Mouse (Mus musculus) spleen, adult 2 months (tissue): ENCODE results near the gene Ddc.

Experiments used
- CTCF ChIP-seq: fragments of 200-500 bp; IDR thresholded peaks from 2 replicates; pipeline ENCODE4 v1.5.1; 2011; ENCODE audit warnings: mild to moderate bottlenecking, inconsistent platforms; ENCODE audit not compliant: insufficient read depth, insufficient read length, insufficient replicate concordance; ENCODE audit errors: extremely low read depth
- POLR2A ChIP-seq: fragments of 200-500 bp; IDR thresholded peaks from 2 replicates; pipeline ENCODE4 v1.6.1; 2011; ENCODE audit warnings: low read depth, low read length, inconsistent platforms

DNA sequence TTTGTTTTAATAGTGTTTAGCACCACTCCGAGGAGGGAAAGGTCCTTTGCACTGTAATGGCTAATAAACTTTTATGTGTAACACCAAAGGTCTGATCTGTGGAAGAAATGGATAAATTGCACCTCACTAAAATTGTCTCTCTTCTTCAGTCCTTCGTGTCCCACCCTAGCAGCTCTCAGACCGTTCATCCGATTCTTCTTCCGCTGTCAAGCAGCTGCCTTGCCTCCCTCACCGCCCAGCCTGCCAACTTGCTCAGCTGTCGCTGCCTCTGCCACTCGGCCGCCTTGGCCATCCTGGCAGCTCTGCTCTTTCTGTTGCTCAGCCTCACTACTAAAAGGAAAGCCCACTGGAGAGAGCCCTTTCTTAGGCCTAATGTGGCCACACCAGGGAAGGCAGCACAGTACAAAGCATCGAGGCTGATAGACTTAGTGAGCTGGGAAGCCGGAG lies 42.2 kb downstream of the Ddc start:
- no peak for TF ChIP-seq POLR2A
- TF ChIP-seq CTCF = no peak
